Mouse (Mus musculus) cerebellum, adult 2 months (tissue): ENCODE data around the gene Cenpu.

Experiments
- CTCF ChIP-seq: fragments of 200-500 bp; IDR thresholded peaks from 2 replicates; pipeline ENCODE4 v1.5.1; 2011; ENCODE audit warnings: low read depth, mild to moderate bottlenecking, control low read depth, low read length, moderate library complexity, borderline replicate concordance; ENCODE audit not compliant: insufficient read depth
- POLR2A ChIP-seq: fragments of 200-500 bp; IDR thresholded peaks from 2 replicates; pipeline ENCODE4 v1.6.1; 2011; ENCODE audit warnings: low read length, control low read depth, borderline replicate concordance; ENCODE audit not compliant: insufficient read depth

GRCm38 (mm10) chr8:46529508-46529907 is 22.3 kb upstream of the Cenpu start:
- TF ChIP-seq CTCF, result no peak
- no peak for TF ChIP-seq POLR2A
